Mouse (Mus musculus) bone marrow, adult 2 months (tissue): ENCODE data around the gene Fyb.

ENCODE experiments used
- CTCF ChIP-seq: fragments of 200-500 bp; IDR thresholded peaks from 2 replicates; pipeline ENCODE4 v1.5.1; 2011; ENCODE audit warnings: low read length, control low read depth; ENCODE audit not compliant: control insufficient read depth, insufficient read depth
- POLR2A ChIP-seq: fragments of 200-500 bp; IDR thresholded peaks from 2 replicates; pipeline ENCODE4 v1.6.1; 2011; ENCODE audit warnings: low read depth, mild to moderate bottlenecking, control low read depth, low read length, borderline replicate concordance; ENCODE audit not compliant: control insufficient read depth

- TF ChIP-seq CTCF = no peak
- TF ChIP-seq POLR2A = no peak
Observed at GRCm38 (mm10) chr15:6602003-6602402, 79.3 kb downstream of the Fyb start.
